Mouse (Mus musculus) C2C12 (cell line): ENCODE measurements around the gene Wtap. TPM values are rescaled to one million over a fixed set of nuclear protein-coding genes. Genes with fewer than 3 reads are reported as not detected.
"Not testable (repeated sequence)": the region's sequence is repeated elsewhere in the genome, so short reads cannot be mapped to it uniquely, and the experiment has no call there.

Source experiments
- H3K27me3 ChIP-seq: one replicate; pipeline ENCODE4 v1.6.1; 2011; ENCODE audit not compliant: control insufficient read depth, insufficient read depth, insufficient read length
- H3K36me3 ChIP-seq: one replicate; pipeline ENCODE4 v1.6.1; 2011; ENCODE audit not compliant: control insufficient read depth, insufficient read depth
- H3K4me3 ChIP-seq: one replicate; pipeline ENCODE4 v1.5.1; 2011; ENCODE audit warnings: mild to moderate bottlenecking, control low read depth; ENCODE audit not compliant: poor library complexity, insufficient read depth, severe bottlenecking
- H3K79me2 ChIP-seq: one replicate; pipeline ENCODE4 v1.6.1; 2011; ENCODE audit not compliant: control insufficient read depth, insufficient read depth
- H3K79me3 ChIP-seq: one replicate; pipeline ENCODE4 v1.6.1; 2011; ENCODE audit warnings: low read depth, control low read depth
- H3ac ChIP-seq: one replicate; pipeline ENCODE3; 2011; ENCODE audit warnings: low read depth; ENCODE audit not compliant: control insufficient read depth, insufficient read length
- CEBPB ChIP-seq: IDR thresholded peaks from one replicate; pipeline ENCODE4 v1.6.1; 2011; ENCODE audit warnings: low read depth, mild to moderate bottlenecking, control low read depth, moderate library complexity
- CTCF ChIP-seq: IDR thresholded peaks from one replicate; pipeline ENCODE4 v1.5.1; 2011; ENCODE audit not compliant: control insufficient read depth, insufficient read depth, insufficient read length
- FOSL1 ChIP-seq: IDR thresholded peaks from one replicate; pipeline ENCODE4 v1.8.0; 2011; ENCODE audit warnings: mild to moderate bottlenecking, low read length; ENCODE audit not compliant: poor library complexity, insufficient read depth, severe bottlenecking
- MAX ChIP-seq: IDR thresholded peaks from one replicate; pipeline ENCODE4 v1.6.1; 2011; ENCODE audit warnings: mild to moderate bottlenecking, control low read depth
- MYOD1 ChIP-seq: IDR thresholded peaks from one replicate; pipeline ENCODE4 v1.6.1; 2011; ENCODE audit warnings: low read depth; ENCODE audit not compliant: control insufficient read depth, insufficient read length
- MYOG ChIP-seq: IDR thresholded peaks from one replicate; pipeline ENCODE4 v1.6.1; 2011; ENCODE audit not compliant: control insufficient read depth, insufficient read length; ENCODE audit errors: extremely low read depth
- USF1 ChIP-seq: IDR thresholded peaks from one replicate; pipeline ENCODE4 v1.6.1; 2011; ENCODE audit warnings: low read depth, mild to moderate bottlenecking, control low read depth, moderate library complexity
- polyA plus RNA-seq: library from polyadenylated mRNA; unstranded; fragments of >200 nt; fragmentation: generic; extraction: Trizol; gene quantifications from one replicate; pipeline ENCODE4 v1.2.1, GENCODE M21; 2012; ENCODE audit warnings: missing spikeins

Gene Wtap
- polyA plus RNA-seq, 1 experiment, result 25.7 TPM

- Histone ChIP-seq H3ac (peak overlapping the region; percentile 89), H3K27me3 (no peaks in the 10 kb centered on the region), H3K79me2 (peaks cover 15% of the 10 kb centered on the region), H3K4me3 (peak overlapping the region; percentile 51), H3K79me3 (peaks cover 7% of the 10 kb centered on the region), H3K36me3 (peaks cover 17% of the 10 kb centered on the region)
- TF ChIP-seq MAX, result no peak
These were observed 13.9 kb upstream of the Wtap start for GRCm38 (mm10) chr17:13007730-13008425.

- no peak for TF ChIP-seq USF1
- no peak for TF ChIP-seq CTCF
- no peak for TF ChIP-seq MAX
- TF ChIP-seq FOSL1, result no peak
- TF ChIP-seq CEBPB, result no peak
- no peak for TF ChIP-seq MYOD1
- no peak for TF ChIP-seq MYOG
These were observed 13.0 kb upstream of the Wtap start for GRCm38 (mm10) chr17:13006984-13007383.

DNA sequence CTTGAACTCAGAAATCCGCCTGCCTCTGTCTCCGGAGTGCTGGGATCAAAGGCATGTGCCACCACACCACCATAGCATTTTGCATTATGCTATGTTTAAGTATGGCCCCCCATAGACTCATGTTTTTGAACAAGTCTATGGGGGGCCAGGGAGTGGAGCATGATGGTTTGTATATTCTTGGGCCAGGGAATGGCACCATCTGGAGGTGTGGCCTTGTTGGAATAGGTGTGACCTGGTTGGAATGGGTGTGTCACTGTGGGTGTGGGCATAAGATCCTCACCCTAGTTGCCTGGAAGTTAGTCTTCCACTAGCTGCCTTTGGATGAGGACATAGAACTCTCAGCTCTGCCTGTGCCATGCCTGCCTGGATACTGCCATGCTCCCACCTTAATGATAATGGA, 12.6 kb upstream of the Wtap start, which contains the start of gene Sod2:
TSS of gene Sod2 (plus strand) at position 301 of the 400 bp plus-strand sequence.
- not testable (repeated sequence) for H3K36me3 ChIP-seq, H3K27me3 ChIP-seq, H3ac ChIP-seq, H3K79me3 ChIP-seq
- Histone ChIP-seq H3K79me2 (peaks cover 15% of the 10 kb centered on the region), H3K4me3 (peak within 1 kb of the TSS; percentile 51)

More at GRCm38 (mm10) chr17:13006984-13007383, 13.0 kb upstream of the Wtap start:
- peaks cover 9% of the 10 kb centered on the region for H3K36me3 ChIP-seq
- no peak overlapping the region for H3ac ChIP-seq
- H3K79me2 ChIP-seq, result peaks cover 15% of the 10 kb centered on the region
- H3K79me3 ChIP-seq, result peaks cover 7% of the 10 kb centered on the region
- no peak overlapping the region for H3K4me3 ChIP-seq
- H3K27me3 ChIP-seq, result no peaks in the 10 kb centered on the region

GRCm38 (mm10) chr17:13004436-13004835, 10.5 kb upstream of the Wtap start:
- not testable (repeated sequence) for H3K4me3 ChIP-seq, H3K36me3 ChIP-seq, H3ac ChIP-seq, H3K27me3 ChIP-seq, H3K79me3 ChIP-seq
- H3K79me2 ChIP-seq, result peaks cover 13% of the 10 kb centered on the region

GRCm38 (mm10) chr17:13002243-13002642, 8.3 kb upstream of the Wtap start:
- not testable (repeated sequence) for H3K36me3 ChIP-seq, H3K79me2 ChIP-seq, H3K4me3 ChIP-seq

DNA sequence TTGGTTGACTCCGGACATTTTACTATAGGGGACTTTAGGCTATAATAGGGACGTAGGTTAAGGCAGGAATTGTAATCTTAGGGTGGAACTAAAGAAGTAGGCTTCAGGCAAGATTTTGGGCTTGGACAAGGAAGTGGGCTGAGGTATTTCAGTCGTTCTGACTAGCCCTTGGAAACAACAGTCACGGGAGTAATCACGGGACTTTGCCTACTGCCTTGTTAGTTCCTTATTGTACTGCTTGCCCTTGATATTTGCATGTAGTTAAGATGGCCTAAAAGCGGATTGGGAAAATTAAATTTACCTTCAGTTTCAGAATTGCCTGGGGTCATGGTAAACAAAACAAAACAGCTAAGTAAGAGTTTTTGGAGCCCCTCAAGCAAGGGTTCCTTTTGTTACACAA, 5.1 kb upstream of the Wtap start:
- H3K4me3 ChIP-seq, result no peak overlapping the region
- H3K79me2 ChIP-seq, result no peaks in the 10 kb centered on the region
- H3K36me3 ChIP-seq, result no peaks in the 10 kb centered on the region
- TF ChIP-seq MAX, result no peak
- no peak for TF ChIP-seq CTCF
- H3K27me3 ChIP-seq, result no peaks in the 10 kb centered on the region
- no peaks in the 10 kb centered on the region for H3K79me3 ChIP-seq
- H3ac ChIP-seq, result no peak overlapping the region

More at GRCm38 (mm10) chr17:13002243-13002642, 8.3 kb upstream of the Wtap start:
- H3ac ChIP-seq, H3K79me3 ChIP-seq, H3K27me3 ChIP-seq: not testable (repeated sequence)

DNA sequence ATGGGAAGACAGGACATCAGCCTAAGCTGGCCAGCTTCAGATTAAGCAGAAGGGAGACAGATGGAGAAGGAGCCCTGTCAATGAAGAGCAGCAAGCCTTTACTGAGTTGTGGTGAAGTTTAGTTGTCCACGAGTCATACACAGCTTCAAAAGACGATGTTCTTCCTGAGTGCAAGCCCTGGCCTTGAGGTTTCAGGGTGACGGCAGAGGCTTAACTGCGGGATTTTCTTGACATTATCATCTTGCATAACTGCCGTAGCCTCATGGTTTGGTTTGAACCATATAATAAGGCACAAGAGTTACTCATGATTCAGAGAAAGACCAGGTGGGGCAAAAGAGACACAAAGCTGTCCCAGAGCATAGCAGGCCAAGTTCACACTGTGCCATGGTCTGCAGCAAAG, 3.9 kb upstream of the Wtap start:
- TF ChIP-seq MYOD1 (no peak), CTCF (no peak), CEBPB (no peak), FOSL1 (no peak), USF1 (no peak), MAX (no peak), MYOG (no peak)
- Histone ChIP-seq H3ac (no peak overlapping the region), H3K4me3 (no peak overlapping the region), H3K27me3 (no peaks in the 10 kb centered on the region), H3K79me2 (no peaks in the 10 kb centered on the region), H3K36me3 (no peaks in the 10 kb centered on the region), H3K79me3 (no peaks in the 10 kb centered on the region)
